8 mouse cellular contexts compared by ENCODE assay signal in the genomic region with DNA sequence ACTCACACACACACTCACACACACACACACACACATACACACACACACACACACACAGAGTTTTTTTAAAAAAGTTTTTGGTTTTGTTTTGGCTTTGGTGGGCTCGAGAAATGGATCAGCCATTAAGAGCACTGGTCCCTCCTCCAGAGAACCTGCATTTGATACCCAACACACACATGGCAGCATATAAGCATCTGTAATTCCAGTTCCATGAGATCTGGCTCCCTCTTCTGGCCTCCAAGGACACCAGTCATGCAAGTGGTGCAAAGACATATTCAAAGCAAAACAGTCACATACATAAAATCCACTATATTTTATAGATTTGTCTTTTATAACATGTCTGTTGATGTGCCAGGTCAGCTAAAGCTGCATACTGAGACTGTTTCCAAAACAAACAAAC. TPM values are rescaled to one million over a fixed set of nuclear protein-coding genes. Genes with fewer than 3 reads are reported as not detected.
DNase-seq lines count a peak whose midpoint lies in the region; ATAC-seq and TF ChIP-seq lines count a peak whose summit lies in the region.

No protein-coding gene starts in this region.

- H3K4me1 ChIP-seq in hindbrain, embryonic 10.5 days (replicated peaks) = peaks cover 11% of the 10 kb centered on the region
- H3K4me1 ChIP-seq in hindbrain, embryonic 16.5 days (ENCODE audit: control insufficient read depth, insufficient read depth, low read depth, low read length) = peaks cover 4% of the 10 kb centered on the region; the same call in 1 of the 2 replicates
- peaks cover 10% of the 10 kb centered on the region for H3K4me1 ChIP-seq in lung, adult 2 months (ENCODE audit: control insufficient read depth, insufficient read depth, low read length)

- H3K79me3 ChIP-seq in C2C12 (ENCODE audit: low read depth) = no peaks in the 10 kb centered on the region

- no peaks in the 10 kb centered on the region for H3K27me3 ChIP-seq in hindbrain, embryonic 10.5 days (ENCODE audit: insufficient read depth, poor library complexity, severe bottlenecking)
- no peaks in the 10 kb centered on the region for H3K27me3 ChIP-seq in hindbrain, embryonic 16.5 days (replicated peaks; ENCODE audit: control insufficient read depth, insufficient read depth, low read length)
- H3K27me3 ChIP-seq in C2C12 (ENCODE audit: control insufficient read depth, insufficient read depth, insufficient read length) = no peaks in the 10 kb centered on the region

- H3K27ac ChIP-seq in hindbrain, embryonic 10.5 days = no peak overlapping the region
- no peak overlapping the region for H3K27ac ChIP-seq in hindbrain, embryonic 16.5 days (ENCODE audit: low read depth, low read length)

- no peaks in the 10 kb centered on the region for H3K79me2 ChIP-seq in C2C12 (ENCODE audit: control insufficient read depth, insufficient read depth)

- TF ChIP-seq POLR2A in lung, adult 2 months (IDR thresholded peaks at IDR 0.05; ENCODE audit: borderline replicate concordance, extremely low read depth, low read depth, low read length) = no peak

- no peaks in the 10 kb centered on the region for H3K9me3 ChIP-seq in hindbrain, embryonic 10.5 days
- H3K9me3 ChIP-seq in hindbrain, embryonic 16.5 days (ENCODE audit: control insufficient read depth, low read length) = no peaks in the 10 kb centered on the region

- H3K36me3 ChIP-seq in hindbrain, embryonic 10.5 days = peaks cover 69% of the 10 kb centered on the region
- peaks cover 11% of the 10 kb centered on the region; the same call in 1 of the 2 replicates for H3K36me3 ChIP-seq in hindbrain, embryonic 16.5 days (ENCODE audit: control insufficient read depth, insufficient read depth, low read length)
- H3K36me3 ChIP-seq in C2C12 (ENCODE audit: control insufficient read depth, insufficient read depth) = peaks cover 16% of the 10 kb centered on the region

- H3K4me2 ChIP-seq in hindbrain, embryonic 16.5 days (ENCODE audit: low read length) = no peak overlapping the region

- no peak overlapping the region for H3K9ac ChIP-seq in hindbrain, embryonic 16.5 days (ENCODE audit: low read depth, low read length)

- no peak overlapping the region for H3K4me3 ChIP-seq in hindbrain, embryonic 10.5 days
- H3K4me3 ChIP-seq in hindbrain, embryonic 16.5 days (ENCODE audit: low read length) = no peak overlapping the region
- H3K4me3 ChIP-seq in C2C12 (ENCODE audit: insufficient read depth, poor library complexity, severe bottlenecking) = no peak overlapping the region
- H3K4me3 ChIP-seq in lung, adult 2 months (replicated peaks; ENCODE audit: extremely low read depth, low read depth, low read length) = no peak overlapping the region

- 69% methylated on average over 1 of the region's 1 CpGs for WGBS in hindbrain, embryonic 10.5 days
- WGBS in hindbrain, embryonic 16.5 days = 32% methylated on average over 1 of the region's 1 CpGs
- 41% methylated on average over 1 of the region's 1 CpGs for WGBS in lung, adult 2 months

- peak; percentile 23 for DNase-seq in hindbrain, embryonic 10.5 days (ENCODE audit: low spot score)
- DNase-seq in T-cell, adult 2 months (ENCODE audit: low spot score) = peak; percentile 4
- no peak for DNase-seq in lung, adult 2 months
- DNase-seq in adrenal gland, adult 8-10 months = no peak
- DNase-seq in urinary bladder, postnatal 36 days (ENCODE audit: low spot score in 2 of 2) = no peak
- DNase-seq in B cell, adult 2 months = no peak

- H3ac ChIP-seq in C2C12 (ENCODE audit: control insufficient read depth, insufficient read length, low read depth) = no peak overlapping the region

- TF ChIP-seq CTCF in C2C12 (IDR thresholded peaks at IDR 0.05; ENCODE audit: control insufficient read depth, insufficient read depth, insufficient read length) = peak; percentile 26
- peak; percentile 34; the same call in 1 of the 2 replicates for TF ChIP-seq CTCF in lung, adult 2 months (IDR thresholded peaks at IDR 0.05; ENCODE audit: insufficient read depth, low read length)

- ATAC-seq in hindbrain, embryonic 16.5 days = no peak

TF ChIP-seq in C2C12, 6 proteins besides CTCF, POLR2A, EP300 and RAD21:
- TF ChIP-seq FOSL1 (IDR thresholded peaks at IDR 0.05; ENCODE audit: insufficient read depth, low read length, poor library complexity, severe bottlenecking) (no peak), MYOG (IDR thresholded peaks at IDR 0.05; ENCODE audit: control insufficient read depth, extremely low read depth, insufficient read length) (no peak), MAX (IDR thresholded peaks at IDR 0.05) (no peak), USF1 (IDR thresholded peaks at IDR 0.05; ENCODE audit: low read depth) (no peak), CEBPB (IDR thresholded peaks at IDR 0.05; ENCODE audit: low read depth) (no peak), MYOD1 (IDR thresholded peaks at IDR 0.05; ENCODE audit: control insufficient read depth, insufficient read length, low read depth) (no peak)

RNA-seq across cellular contexts. Expression of gene Dcaf5, which starts 58.8 kb away (rescaled TPM):
- 12.1 and 12.8 TPM in 2 replicates for polyA plus RNA-seq in hindbrain, embryonic 10.5 days (2016; fragmentation: Nextera tagmentation; extraction: Ambion mirVana)
- polyA plus RNA-seq in hindbrain, embryonic 16.5 days (2015; fragmentation: Nextera tagmentation; extraction: Ambion mirVana) = 19.4 and 23.6 TPM in 2 replicates
- polyA plus RNA-seq in C2C12 (2012; fragmentation: generic; extraction: Trizol) = 7.8 TPM
- polyA plus RNA-seq in lung, adult 2 months (2012; rRNA removed) = 18.6 and 19.9 TPM in 2 replicates
- total RNA-seq in adrenal gland, adult 8-10 months (2022) = 10 to 100 TPM; 37.0 to 46.5 (median 41.6) TPM

Comparison
In these comparisons a context has a peak if more than half of its experiments do, and no peak if none do; other contexts are left out.
1. DNase-seq: peak in hindbrain, embryonic 10.5 days (single experiment) and T-cell, adult 2 months (single experiment); none in lung, adult 2 months (single experiment), adrenal gland, adult 8-10 months (single experiment), urinary bladder, postnatal 36 days (0 of 2) and B cell, adult 2 months (0 of 2).